Mouse (Mus musculus): ENCODE measurements around the gene 4933411K16Rik. TPM values are rescaled to one million over a fixed set of nuclear protein-coding genes. Genes with fewer than 3 reads are reported as not detected.

The 4933411K16Rik gene
- total and polyA plus RNA-seq, 2 experiments from 2014 or later = 1.6 TPM; not detected in 1

DNA sequence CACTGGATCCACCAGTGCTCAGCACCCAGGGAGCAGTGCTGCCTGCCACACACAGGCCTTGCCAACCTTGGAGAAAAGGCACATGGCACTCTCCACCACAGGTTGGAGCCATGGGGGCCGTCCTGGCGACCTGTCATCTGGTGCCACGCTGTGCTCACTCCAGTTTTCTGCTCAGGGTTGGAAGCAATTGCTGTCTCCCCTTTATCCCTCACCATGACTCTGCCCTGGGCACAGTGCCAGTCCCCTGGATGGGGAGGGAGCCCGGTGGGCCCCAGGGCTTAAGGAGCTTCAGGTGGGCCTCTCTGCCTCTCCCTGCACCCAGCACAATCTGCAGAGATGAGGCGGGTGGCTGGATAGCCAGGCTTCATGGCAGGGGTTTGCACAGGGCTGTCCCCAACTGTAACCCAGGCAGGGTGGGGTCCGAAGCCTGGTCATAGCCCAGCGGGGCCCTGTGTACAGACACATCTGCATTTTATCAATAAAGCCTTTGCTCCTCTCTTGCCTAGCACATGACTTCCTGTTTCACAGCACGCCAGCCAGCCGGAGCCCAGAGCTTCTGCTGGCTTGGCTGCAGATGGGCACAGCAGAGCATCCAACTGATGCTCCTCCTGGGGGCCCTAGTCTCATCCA is 17.8 kb upstream of the 4933411K16Rik start:
- DNase-seq (ENCODE audit: low spot score) (no peak), ATAC-seq (peak; percentile 25; the same call in 1 of the 2 replicates)
- Histone ChIP-seq H3K4me3 (ENCODE audit: low read length) (no peak overlapping the region), H3K4me2 (ENCODE audit: low read depth, low read length) (no peak overlapping the region), H3K9me3 (ENCODE audit: low read length) (no peaks in the 10 kb centered on the region), H3K9ac (replicated peaks; ENCODE audit: low read length) (no peak overlapping the region), H3K27me3 (ENCODE audit: insufficient read depth, low read length) (no peaks in the 10 kb centered on the region), H3K36me3 (ENCODE audit: insufficient read depth, low read length) (no peaks in the 10 kb centered on the region), H3K4me1 (ENCODE audit: insufficient read depth, low read length) (no peaks in the 10 kb centered on the region), H3K27ac (no peak overlapping the region)
- no peak for TF ChIP-seq CTCF (IDR thresholded peaks at IDR 0.05; ENCODE audit: low read depth)
- WGBS = 57% methylated on average over 9 of the region's 9 CpGs

GRCm38 (mm10) chr19:42034881-42035455 is 17.1 kb upstream of the 4933411K16Rik start:
- 59% methylated on average over 11 of the region's 11 CpGs for WGBS

GRCm38 (mm10) chr19:42035456-42036248 is 16.4 kb upstream of the 4933411K16Rik start, which contains the start of gene Ankrd2:
Gene Ankrd2, plus strand, starts transcription at chr19:42036000.
- ATAC-seq = peak; percentile 90
- no peaks in the 10 kb centered on the region for H3K27me3 ChIP-seq (ENCODE audit: insufficient read depth, low read length)
- no peak within 1 kb of the TSS for H3K27ac ChIP-seq
- no peak within 1 kb of the TSS for H3K4me2 ChIP-seq (ENCODE audit: low read depth, low read length)
- no peaks in the 10 kb centered on the region for H3K9me3 ChIP-seq (ENCODE audit: low read length)
- no peaks in the 10 kb centered on the region for H3K36me3 ChIP-seq (ENCODE audit: insufficient read depth, low read length)
- peak; percentile 90 for DNase-seq (ENCODE audit: low spot score)
- no peaks in the 10 kb centered on the region for H3K4me1 ChIP-seq (ENCODE audit: insufficient read depth, low read length)
- TF ChIP-seq CTCF (IDR thresholded peaks at IDR 0.05; ENCODE audit: low read depth) = peak; percentile 91
- 66% methylated on average over 19 of the region's 19 CpGs for WGBS
- no peak within 1 kb of the TSS for H3K9ac ChIP-seq (replicated peaks; ENCODE audit: low read length)
- no peak within 1 kb of the TSS for H3K4me3 ChIP-seq (ENCODE audit: low read length)

More at GRCm38 (mm10) chr19:42034881-42035455, 17.1 kb upstream of the 4933411K16Rik start:
- H3K9me3 ChIP-seq (ENCODE audit: low read length) = no peaks in the 10 kb centered on the region
- H3K27ac ChIP-seq = no peak overlapping the region
- no peak overlapping the region for H3K9ac ChIP-seq (replicated peaks; ENCODE audit: low read length)
- no peak for TF ChIP-seq CTCF (IDR thresholded peaks at IDR 0.05; ENCODE audit: low read depth)
- no peaks in the 10 kb centered on the region for H3K4me1 ChIP-seq (ENCODE audit: insufficient read depth, low read length)
- DNase-seq (ENCODE audit: low spot score) (no peak), ATAC-seq (peak; percentile 8; the same call in 1 of the 2 replicates)
- no peak overlapping the region for H3K4me2 ChIP-seq (ENCODE audit: low read depth, low read length)
- no peaks in the 10 kb centered on the region for H3K36me3 ChIP-seq (ENCODE audit: insufficient read depth, low read length)
- H3K4me3 ChIP-seq (ENCODE audit: low read length) = no peak overlapping the region
- H3K27me3 ChIP-seq (ENCODE audit: insufficient read depth, low read length) = no peaks in the 10 kb centered on the region

DNA sequence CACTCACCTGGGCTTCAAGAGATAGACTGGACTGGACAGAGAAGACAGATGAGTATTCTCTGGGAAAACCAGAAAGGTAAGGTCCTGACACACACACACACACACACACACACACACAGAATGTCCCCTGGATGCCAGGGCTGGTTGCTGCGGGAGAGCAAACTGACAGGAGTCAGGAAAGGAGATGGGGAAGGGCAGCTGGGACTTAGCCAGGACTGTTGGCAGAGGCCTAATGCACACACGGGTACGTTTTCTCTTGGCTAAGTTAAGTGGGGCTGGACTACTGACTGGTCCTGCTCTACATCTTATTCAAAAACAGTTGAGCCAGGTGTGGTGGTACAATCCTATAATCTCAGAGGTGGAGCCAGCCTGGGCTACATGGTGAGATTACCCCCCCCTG is 15.7 kb upstream of the 4933411K16Rik start:
- Histone ChIP-seq H3K27me3 (ENCODE audit: insufficient read depth, low read length) (no peaks in the 10 kb centered on the region), H3K4me3 (ENCODE audit: low read length) (no peak overlapping the region), H3K36me3 (ENCODE audit: insufficient read depth, low read length) (no peaks in the 10 kb centered on the region), H3K9me3 (ENCODE audit: low read length) (no peaks in the 10 kb centered on the region), H3K27ac (no peak overlapping the region), H3K9ac (replicated peaks; ENCODE audit: low read length) (no peak overlapping the region), H3K4me1 (ENCODE audit: insufficient read depth, low read length) (no peaks in the 10 kb centered on the region), H3K4me2 (ENCODE audit: low read depth, low read length) (no peak overlapping the region)
- no peak for DNase-seq (ENCODE audit: low spot score)
- no peak for TF ChIP-seq CTCF (IDR thresholded peaks at IDR 0.05; ENCODE audit: low read depth)
- no peak for ATAC-seq
- WGBS = 58% methylated on average over 3 of the region's 3 CpGs

DNA sequence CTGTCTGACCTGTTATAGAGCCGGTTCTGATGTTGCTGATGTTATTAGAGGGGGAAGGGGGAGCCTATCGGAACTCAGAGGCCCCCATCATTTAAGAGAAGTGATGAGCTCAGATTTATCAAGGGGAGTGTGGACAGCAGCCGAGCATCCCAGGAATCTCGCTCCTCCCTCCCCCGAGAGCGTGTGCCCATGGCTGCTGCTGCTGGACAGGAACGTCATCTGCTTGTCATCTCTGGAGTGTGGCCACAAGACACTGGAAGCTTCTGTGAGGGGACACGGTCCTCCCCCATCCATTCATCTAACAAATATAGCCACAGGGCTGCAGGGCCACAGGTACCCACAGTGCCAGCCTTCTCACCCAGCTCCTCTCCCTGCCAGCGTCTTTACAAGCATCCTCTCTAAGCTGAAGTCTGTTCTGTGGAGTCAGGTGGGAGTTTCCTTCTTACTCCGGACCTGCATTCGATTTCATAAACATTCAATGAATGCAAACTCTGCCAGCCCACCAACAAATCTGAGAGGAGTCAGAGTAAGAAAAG is 14.8 kb upstream of the 4933411K16Rik start:
- DNase-seq (ENCODE audit: low spot score) (no peak), ATAC-seq (no peak)
- Histone ChIP-seq H3K9me3 (ENCODE audit: low read length) (no peaks in the 10 kb centered on the region), H3K4me3 (ENCODE audit: low read length) (no peak overlapping the region), H3K9ac (replicated peaks; ENCODE audit: low read length) (no peak overlapping the region), H3K4me1 (ENCODE audit: insufficient read depth, low read length) (no peaks in the 10 kb centered on the region), H3K4me2 (ENCODE audit: low read depth, low read length) (no peak overlapping the region), H3K27ac (no peak overlapping the region), H3K36me3 (ENCODE audit: insufficient read depth, low read length) (no peaks in the 10 kb centered on the region), H3K27me3 (ENCODE audit: insufficient read depth, low read length) (no peaks in the 10 kb centered on the region)
- 79% methylated on average over 11 of the region's 11 CpGs for WGBS
- TF ChIP-seq CTCF (IDR thresholded peaks at IDR 0.05; ENCODE audit: low read depth) = no peak

GRCm38 (mm10) chr19:42038310-42038709 is 13.7 kb upstream of the 4933411K16Rik start:
- Histone ChIP-seq H3K9me3 (ENCODE audit: low read length) (no peaks in the 10 kb centered on the region), H3K27me3 (ENCODE audit: insufficient read depth, low read length) (no peaks in the 10 kb centered on the region), H3K36me3 (ENCODE audit: insufficient read depth, low read length) (no peaks in the 10 kb centered on the region), H3K4me1 (ENCODE audit: insufficient read depth, low read length) (no peaks in the 10 kb centered on the region), H3K4me3 (ENCODE audit: low read length) (no peak overlapping the region), H3K27ac (no peak overlapping the region), H3K9ac (replicated peaks; ENCODE audit: low read length) (no peak overlapping the region), H3K4me2 (ENCODE audit: low read depth, low read length) (no peak overlapping the region)
- no peak for TF ChIP-seq CTCF (IDR thresholded peaks at IDR 0.05; ENCODE audit: low read depth)
- ATAC-seq = no peak
- WGBS = 92% methylated on average over 12 of the region's 12 CpGs
- DNase-seq (ENCODE audit: low spot score) = no peak
